Comparison of ENCODE assay signal across 8 mouse cellular contexts in the genomic region with DNA sequence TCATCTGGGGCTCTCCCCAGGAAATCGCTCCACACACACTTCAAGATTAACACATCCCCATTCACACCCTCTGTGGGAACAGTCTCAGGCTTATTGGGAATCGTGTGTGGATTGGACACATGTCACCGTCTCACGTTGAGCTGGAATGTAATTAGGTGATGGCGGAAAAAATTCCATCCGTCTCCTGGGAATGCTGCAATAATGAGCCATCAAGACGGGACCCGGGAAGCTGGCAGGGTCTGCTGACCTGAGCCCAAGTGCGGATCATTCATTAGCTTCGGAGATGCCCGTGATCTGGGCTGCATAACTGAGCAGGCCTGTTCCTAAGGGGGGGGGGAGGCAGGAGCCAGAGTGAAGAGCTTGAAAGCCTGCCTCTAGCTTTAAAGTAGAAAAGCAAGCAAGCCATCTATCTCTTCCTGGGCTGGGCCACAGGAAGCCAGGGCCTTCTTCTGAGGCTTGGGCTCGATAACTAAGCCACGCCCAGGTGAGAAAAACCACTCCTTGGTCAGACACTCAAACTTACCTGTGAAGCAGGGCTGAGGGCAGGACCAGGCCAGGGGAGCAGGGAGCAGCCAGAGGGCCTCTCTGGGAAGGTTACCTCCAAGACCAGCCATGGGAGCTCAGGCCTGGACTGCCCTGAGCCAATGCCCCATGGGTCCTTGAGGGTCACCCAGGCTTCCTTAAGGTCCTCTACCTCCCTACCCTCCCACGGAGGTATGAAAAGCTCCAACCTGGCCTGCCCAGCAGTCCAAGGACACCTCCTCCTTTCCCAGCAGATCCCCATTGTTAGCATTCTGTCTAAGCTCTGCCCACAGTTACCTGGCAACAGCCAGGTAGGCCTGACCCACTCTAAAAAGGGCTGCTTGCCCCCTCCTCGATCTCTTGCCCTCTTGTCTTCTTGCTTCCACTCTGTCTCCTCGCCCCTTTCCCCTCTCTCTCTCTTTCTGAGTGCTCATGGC. TPM values are rescaled to one million over a fixed set of nuclear protein-coding genes. Genes with fewer than 3 reads are reported as not detected.
DNase-seq lines count a peak whose midpoint lies in the region; ATAC-seq and TF ChIP-seq lines count a peak whose summit lies in the region.

No protein-coding gene starts in this region.

- H3K9ac ChIP-seq in liver, embryonic 11.5 days (ENCODE audit: low read depth, low read length), result no peak overlapping the region
- no peak overlapping the region for H3K9ac ChIP-seq in midbrain, embryonic 15.5 days

- 0 out of 2 replicates have a peak overlapping the region, but pooled peaks have one; percentile 18 for H3K27ac ChIP-seq in layer of hippocampus, adult 2 months
- H3K27ac ChIP-seq in embryonic facial prominence, embryonic 10.5 days (replicated peaks), result 0 out of 2 replicates have a peak overlapping the region, but pooled peaks have one; percentile 10
- H3K27ac ChIP-seq in liver, embryonic 11.5 days (ENCODE audit: low read depth, low read length), result no peak overlapping the region
- peak overlapping the region; percentile 54 for H3K27ac ChIP-seq in midbrain, embryonic 15.5 days

- 0 out of 2 replicates have a peak, but pooled peaks cover 8% of the 10 kb centered on the region for H3K27me3 ChIP-seq in embryonic facial prominence, embryonic 10.5 days (replicated peaks; ENCODE audit: low read depth, poor library complexity, severe bottlenecking)
- H3K27me3 ChIP-seq in liver, embryonic 11.5 days (replicated peaks; ENCODE audit: control insufficient read depth, insufficient read depth, low read length), result no peaks in the 10 kb centered on the region
- no peaks in the 10 kb centered on the region for H3K27me3 ChIP-seq in midbrain, embryonic 15.5 days (replicated peaks)

- H3K9me3 ChIP-seq in embryonic facial prominence, embryonic 10.5 days, result no peaks in the 10 kb centered on the region
- no peaks in the 10 kb centered on the region for H3K9me3 ChIP-seq in liver, embryonic 11.5 days (ENCODE audit: control insufficient read depth, low read length)
- no peaks in the 10 kb centered on the region for H3K9me3 ChIP-seq in midbrain, embryonic 15.5 days

- TF ChIP-seq CTCF in layer of hippocampus, adult 2 months (conservative IDR thresholded peaks at IDR 0.05), result no peak

- WGBS in embryonic facial prominence, embryonic 10.5 days, result 63% methylated on average over 16 of the region's 16 CpGs
- WGBS in liver, embryonic 11.5 days, result 51% methylated on average over 16 of the region's 16 CpGs
- WGBS in midbrain, embryonic 15.5 days, result 31% methylated on average over 16 of the region's 16 CpGs

- H3K4me3 ChIP-seq in layer of hippocampus, adult 2 months, result no peak overlapping the region
- no peak overlapping the region for H3K4me3 ChIP-seq in embryonic facial prominence, embryonic 10.5 days
- no peak overlapping the region for H3K4me3 ChIP-seq in liver, embryonic 11.5 days (ENCODE audit: low read depth, low read length)
- H3K4me3 ChIP-seq in midbrain, embryonic 15.5 days, result no peak overlapping the region

- no peak for DNase-seq in layer of hippocampus, adult 2 months (ENCODE audit: low spot score in 2 of 2)
- no peak for DNase-seq in layer of hippocampus, adult 9-10 months (ENCODE audit: low spot score)
- no peak for DNase-seq in embryonic facial prominence, embryonic 10.5 days (ENCODE audit: low spot score)
- DNase-seq in liver, embryonic 11.5 days (ENCODE audit: low spot score), result no peak
- DNase-seq in urinary bladder, postnatal 10 days (ENCODE audit: low spot score), result no peak
- no peak for DNase-seq in adrenal gland, postnatal 36 days
- no peak for DNase-seq in spleen, postnatal 10 days (ENCODE audit: low spot score in 2 of 2)

- ATAC-seq in liver, embryonic 11.5 days (replicated peaks; ENCODE audit: low FRiP score), result peak; percentile 46; the same call in 1 of the 2 replicates
- ATAC-seq in midbrain, embryonic 15.5 days (replicated peaks), result peak; percentile 54; the same call in 1 of the 2 replicates

- H3K36me3 ChIP-seq in embryonic facial prominence, embryonic 10.5 days (replicated peaks), result no peaks in the 10 kb centered on the region
- H3K36me3 ChIP-seq in liver, embryonic 11.5 days (ENCODE audit: control insufficient read depth, insufficient read depth, low read length), result no peaks in the 10 kb centered on the region
- H3K36me3 ChIP-seq in midbrain, embryonic 15.5 days (replicated peaks), result no peaks in the 10 kb centered on the region

- H3K4me1 ChIP-seq in embryonic facial prominence, embryonic 10.5 days, result peaks cover 46% of the 10 kb centered on the region
- peaks cover 34% of the 10 kb centered on the region for H3K4me1 ChIP-seq in liver, embryonic 11.5 days (replicated peaks; ENCODE audit: control insufficient read depth, insufficient read depth, low read length)
- peaks cover 40% of the 10 kb centered on the region for H3K4me1 ChIP-seq in midbrain, embryonic 15.5 days

- H3K4me2 ChIP-seq in liver, embryonic 11.5 days, result no peak overlapping the region
- no peak overlapping the region for H3K4me2 ChIP-seq in midbrain, embryonic 15.5 days

RNA-seq across cellular contexts. Expression of a gene that starts 52.1 kb away (rescaled TPM):
- total RNA-seq in layer of hippocampus, adult 2 months (2021), result 100 to 1,000 TPM; 104 to 110 TPM
- polyA plus RNA-seq in embryonic facial prominence, embryonic 10.5 days (2016; fragmentation: Nextera tagmentation; extraction: Ambion mirVana), result 1.5 and 2.1 TPM in 2 replicates
- polyA plus RNA-seq in liver, embryonic 11.5 days (2014; fragmentation: Nextera tagmentation; extraction: Ambion mirVana), result 1.7 and 2.9 TPM in 2 replicates
- 15.7 and 18.3 TPM in 2 replicates for polyA plus RNA-seq in midbrain, embryonic 15.5 days (2015; fragmentation: Nextera tagmentation; extraction: Ambion mirVana)
- 10 to 100 TPM; 37.3 to 53.0 TPM for total RNA-seq in adrenal gland, postnatal 36 days (2021)

RNA-seq across cellular contexts. Expression of a gene that starts 54.6 kb away (rescaled TPM):
- 10 to 100 TPM; 30.7 to 31.4 TPM for total RNA-seq in layer of hippocampus, adult 2 months (2021)
- 24.9 and 29.2 TPM in 2 replicates for polyA plus RNA-seq in embryonic facial prominence, embryonic 10.5 days (2016; fragmentation: Nextera tagmentation; extraction: Ambion mirVana)
- 30.3 and 34.0 TPM in 2 replicates for polyA plus RNA-seq in liver, embryonic 11.5 days (2014; fragmentation: Nextera tagmentation; extraction: Ambion mirVana)
- polyA plus RNA-seq in midbrain, embryonic 15.5 days (2015; fragmentation: Nextera tagmentation; extraction: Ambion mirVana), result 13.1 and 14.0 TPM in 2 replicates
- total RNA-seq in adrenal gland, postnatal 36 days (2021), result 10 to 100 TPM; 29.8 to 30.6 TPM
